Mouse (Mus musculus) hindbrain, embryonic 13.5 days (tissue): ENCODE data around the gene Cald1. TPM values are rescaled to one million over a fixed set of nuclear protein-coding genes. Genes with fewer than 3 reads are reported as not detected.

Experiments used
- ATAC-seq: fragments of 200-750 bp; cut with Nextera tagmentation; 2 replicates; pipeline ENCODE4 v1.8.0; 2017; ENCODE audit warnings: moderate TSS enrichment; ENCODE audit not compliant: low FRiP score
- H3K27ac ChIP-seq: fragments of 300-500 bp; sonication (generic); 2 replicates; pipeline ENCODE4 v1.5.1; 2015; ENCODE audit warnings: inconsistent platforms, mild to moderate bottlenecking, moderate library complexity
- H3K27me3 ChIP-seq: fragments of 300-500 bp; sonication (generic); 2 replicates; pipeline ENCODE4 v1.6.1; 2015; ENCODE audit warnings: mild to moderate bottlenecking, inconsistent platforms
- H3K36me3 ChIP-seq: fragments of 300-500 bp; sonication (generic); 2 replicates; pipeline ENCODE4 v1.6.1; 2015; ENCODE audit warnings: mild to moderate bottlenecking, inconsistent platforms
- H3K4me1 ChIP-seq: fragments of 300-500 bp; sonication (generic); replicated peaks from 2 replicates; pipeline ENCODE4 v1.6.1; 2015; ENCODE audit warnings: inconsistent platforms
- H3K4me2 ChIP-seq: fragments of 300-500 bp; sonication (generic); 2 replicates; pipeline ENCODE4 v1.6.1; 2015; ENCODE audit warnings: inconsistent platforms, mild to moderate bottlenecking, moderate library complexity
- H3K4me3 ChIP-seq: fragments of 300-500 bp; sonication (generic); 2 replicates; pipeline ENCODE4 v1.5.1; 2015; ENCODE audit warnings: mild to moderate bottlenecking, inconsistent platforms
- H3K9ac ChIP-seq: fragments of 300-500 bp; sonication (generic); 2 replicates; pipeline ENCODE4 v1.6.1; 2015; ENCODE audit warnings: mild to moderate bottlenecking, inconsistent platforms
- H3K9me3 ChIP-seq: fragments of 300-500 bp; sonication (generic); 2 replicates; pipeline ENCODE4 v1.6.1; 2016; ENCODE audit warnings: inconsistent platforms
- WGBS: fragments of 180-500 bp; shearing (Covaris S2); methylation state at CpG from one replicate; pipeline ENCODE4 v1.1.7; 2015; 5-methylcytosine and 5-hydroxymethylcytosine counted together
- polyA plus RNA-seq: library from polyadenylated mRNA; unstranded; fragments of >200 nt; fragmentation: Nextera tagmentation; extraction: Ambion mirVana; gene quantifications from 2 replicates; pipeline ENCODE4 v1.2.1, GENCODE M21; 2015

The Cald1 gene
- polyA plus RNA-seq, 1 experiment from 2014 or later: 80.0 TPM

- Histone ChIP-seq H3K4me2 (no peak overlapping the region), H3K9ac (no peak overlapping the region), H3K4me1 (peaks cover 24% of the 10 kb centered on the region), H3K27me3 (no peaks in the 10 kb centered on the region), H3K27ac (no peak overlapping the region), H3K9me3 (no peaks in the 10 kb centered on the region), H3K36me3 (no peaks in the 10 kb centered on the region), H3K4me3 (no peak overlapping the region)
- WGBS: 91% methylated on average over 15 of the region's 15 CpGs
- ATAC-seq: no peak
Observed at GRCm38 (mm10) chr6:34727316-34727983, 129.2 kb downstream of the Cald1 start.

GRCm38 (mm10) chr6:34729449-34730151 lies 131.3 kb downstream of the Cald1 start:
- Histone ChIP-seq H3K4me2 (no peak overlapping the region), H3K9me3 (no peaks in the 10 kb centered on the region), H3K4me3 (no peak overlapping the region), H3K27me3 (no peaks in the 10 kb centered on the region), H3K9ac (no peak overlapping the region), H3K4me1 (peaks cover 24% of the 10 kb centered on the region), H3K27ac (no peak overlapping the region), H3K36me3 (no peaks in the 10 kb centered on the region)
- ATAC-seq: no peak
- 86% methylated on average over 8 of the region's 8 CpGs for WGBS

DNA sequence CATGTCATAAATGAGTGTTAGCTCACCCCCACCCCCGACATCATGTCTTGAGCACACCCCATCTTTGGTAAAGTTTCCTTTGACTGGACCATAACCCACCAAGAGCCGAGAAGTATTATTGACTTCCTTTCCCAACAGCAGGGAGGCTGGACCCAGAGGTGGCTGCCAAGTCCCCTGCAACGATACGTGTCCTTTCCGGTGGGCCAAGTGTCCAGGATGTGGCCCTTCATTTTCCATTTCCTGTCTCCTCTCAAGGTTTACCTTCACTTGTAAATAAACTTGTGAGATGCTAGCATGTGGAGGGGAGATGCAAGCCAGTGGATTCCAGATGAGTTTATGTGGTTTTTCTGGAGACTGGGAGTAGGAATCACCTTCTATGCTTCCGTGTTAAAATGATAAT lies 132.7 kb downstream of the Cald1 start:
- Histone ChIP-seq H3K9me3 (no peaks in the 10 kb centered on the region), H3K9ac (no peak overlapping the region), H3K4me1 (peaks cover 24% of the 10 kb centered on the region), H3K4me2 (no peak overlapping the region), H3K36me3 (no peaks in the 10 kb centered on the region), H3K27ac (peak overlapping the region; percentile 14; the same call in 1 of the 2 replicates), H3K27me3 (no peaks in the 10 kb centered on the region), H3K4me3 (no peak overlapping the region)
- 73% methylated on average over 6 of the region's 6 CpGs for WGBS
- ATAC-seq: no peak

DNA sequence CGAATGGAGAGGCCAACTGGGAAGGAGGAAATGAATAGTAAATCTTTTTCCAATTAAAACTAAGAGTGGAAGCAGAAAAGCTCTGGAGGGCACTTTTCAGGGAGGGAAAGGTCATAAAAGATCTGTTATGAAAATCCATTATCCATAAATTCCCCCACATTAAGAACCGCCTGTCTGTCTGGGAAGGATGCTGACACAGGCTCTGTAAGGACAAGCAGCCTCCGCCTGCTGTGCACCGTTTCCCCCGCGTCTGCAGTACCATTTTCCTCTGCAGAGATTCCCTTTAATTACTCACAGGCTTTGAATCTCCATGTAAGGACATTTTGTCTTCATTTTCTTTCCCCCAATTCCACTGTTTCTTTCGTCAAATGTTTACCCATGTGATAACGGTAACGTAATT lies 133.2 kb downstream of the Cald1 start:
- 62% methylated on average over 9 of the region's 9 CpGs for WGBS
- peak; percentile 54; the same call in 1 of the 2 replicates for ATAC-seq
- Histone ChIP-seq H3K4me1 (peaks cover 22% of the 10 kb centered on the region), H3K4me2 (no peak overlapping the region), H3K9ac (no peak overlapping the region), H3K9me3 (no peaks in the 10 kb centered on the region), H3K27me3 (no peaks in the 10 kb centered on the region), H3K4me3 (no peak overlapping the region), H3K36me3 (no peaks in the 10 kb centered on the region), H3K27ac (peak overlapping the region; percentile 14; the same call in 1 of the 2 replicates)

DNA sequence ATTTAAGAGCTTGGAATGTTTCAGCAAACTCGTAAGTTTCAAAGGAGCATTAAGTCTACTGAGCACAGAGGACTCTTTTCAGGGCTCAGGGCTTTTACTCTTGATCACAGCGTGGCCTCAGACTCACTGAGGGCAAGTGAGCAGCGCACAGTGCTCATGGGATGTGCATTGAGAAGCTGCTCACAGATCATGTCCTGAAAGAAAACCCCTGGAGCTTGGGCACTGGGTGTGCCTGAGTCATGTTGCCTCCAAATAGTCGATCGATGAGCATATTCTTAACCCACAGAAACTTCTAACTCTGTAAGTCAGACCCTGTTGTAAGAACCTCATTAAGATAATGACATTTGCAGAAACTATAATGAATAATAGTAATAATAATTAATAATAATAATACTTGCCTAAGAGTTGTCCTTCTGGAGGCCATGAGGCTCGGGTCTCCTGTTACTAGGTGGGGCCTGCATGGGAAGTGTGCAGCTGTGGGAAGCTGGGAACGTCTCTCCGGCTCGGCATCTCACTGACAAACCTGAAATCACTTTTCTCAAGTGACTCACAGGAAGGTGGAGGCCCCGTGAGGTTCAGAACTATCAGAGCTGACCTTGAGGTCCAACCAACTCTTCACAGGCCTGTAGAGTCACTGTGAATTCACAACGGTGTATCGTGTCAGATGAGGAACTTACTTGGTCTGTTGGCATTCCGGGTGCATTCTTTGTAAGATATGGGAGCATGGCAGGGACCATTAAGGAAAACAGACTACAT lies 136.8 kb downstream of the Cald1 start:
- Histone ChIP-seq H3K27me3 (no peaks in the 10 kb centered on the region), H3K9me3 (no peaks in the 10 kb centered on the region), H3K9ac (no peak overlapping the region), H3K4me2 (no peak overlapping the region), H3K27ac (no peak overlapping the region), H3K36me3 (no peaks in the 10 kb centered on the region), H3K4me3 (no peak overlapping the region), H3K4me1 (peaks cover 12% of the 10 kb centered on the region; the same call in 1 of the 2 replicates)
- no peak for ATAC-seq
- WGBS: 88% methylated on average over 13 of the region's 13 CpGs

DNA sequence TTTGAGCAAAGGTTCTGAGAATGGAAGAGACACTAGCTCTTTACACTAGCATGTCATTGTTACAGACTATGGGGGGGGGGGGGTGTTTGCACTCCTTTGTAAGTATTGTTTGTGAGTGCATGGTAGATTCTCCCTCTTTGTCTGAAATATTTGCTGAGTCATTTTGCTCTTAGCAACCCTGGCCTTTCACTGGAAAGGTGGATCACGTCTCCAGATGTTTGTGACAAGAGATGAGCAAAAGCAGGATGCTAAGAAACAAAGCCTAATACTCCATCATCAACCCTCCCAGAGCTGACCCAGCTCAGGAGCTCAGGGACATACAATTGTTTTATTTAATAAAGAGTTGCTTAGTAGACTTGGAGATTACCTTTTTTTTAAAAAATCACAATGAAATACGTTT lies 138.6 kb downstream of the Cald1 start:
- WGBS: 54% methylated on average over 2 of the region's 2 CpGs
- Histone ChIP-seq H3K27me3 (no peaks in the 10 kb centered on the region), H3K4me1 (0 out of 2 replicates have a peak, but pooled peaks cover under 1% of the 10 kb centered on the region), H3K4me3 (no peak overlapping the region), H3K9me3 (no peaks in the 10 kb centered on the region), H3K27ac (no peak overlapping the region), H3K9ac (no peak overlapping the region), H3K36me3 (0 out of 2 replicates have a peak, but pooled peaks cover 2% of the 10 kb centered on the region), H3K4me2 (no peak overlapping the region)
- ATAC-seq: no peak

DNA sequence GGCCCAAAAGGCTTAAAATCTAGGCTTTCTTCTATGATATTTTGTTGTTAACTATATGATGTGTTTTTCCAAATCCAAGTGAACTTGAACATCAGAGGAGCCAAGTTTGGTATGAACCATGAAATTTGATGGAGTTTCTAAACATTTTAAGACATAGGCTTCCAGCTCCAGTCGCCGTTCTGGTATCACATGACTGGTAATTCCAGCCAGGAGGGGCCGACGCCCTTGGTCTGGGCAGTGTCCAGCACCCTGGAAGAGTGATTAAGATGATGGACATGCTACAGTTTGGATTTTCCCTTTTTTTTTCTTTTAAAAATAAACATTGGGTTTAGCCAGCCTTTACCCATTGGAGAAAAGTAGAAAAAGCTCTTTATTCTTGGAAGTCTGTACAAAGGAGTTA lies 145.6 kb downstream of the Cald1 start:
- no peak overlapping the region for H3K27ac ChIP-seq
- no peaks in the 10 kb centered on the region for H3K27me3 ChIP-seq
- WGBS: 91% methylated on average over 4 of the region's 4 CpGs
- no peaks in the 10 kb centered on the region for H3K4me1 ChIP-seq
- no peak overlapping the region for H3K4me2 ChIP-seq
- H3K9ac ChIP-seq: no peak overlapping the region
- H3K4me3 ChIP-seq: no peak overlapping the region
- no peaks in the 10 kb centered on the region for H3K9me3 ChIP-seq
- no peak for ATAC-seq
- H3K36me3 ChIP-seq: 0 out of 2 replicates have a peak, but pooled peaks cover 19% of the 10 kb centered on the region

DNA sequence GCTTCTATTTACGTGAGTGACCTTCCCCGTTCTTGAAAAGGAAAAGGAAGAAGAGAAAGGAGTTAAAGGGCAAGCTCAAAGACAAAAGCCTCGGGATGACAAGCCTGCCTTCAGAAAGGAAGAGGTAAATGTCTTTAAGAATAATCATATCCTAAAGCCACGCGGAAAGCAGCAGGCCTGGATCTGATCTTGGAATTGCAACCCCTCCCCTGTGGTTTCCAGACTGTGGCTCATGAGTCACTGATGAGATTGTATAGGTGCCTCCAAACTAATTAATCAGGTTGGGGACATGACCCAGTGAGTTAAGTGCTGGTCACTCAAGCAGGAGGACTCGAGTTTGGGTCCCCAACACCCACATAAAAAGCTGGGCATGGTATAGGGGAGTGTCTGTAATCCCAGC lies 149.5 kb downstream of the Cald1 start:
- H3K4me1 ChIP-seq: no peaks in the 10 kb centered on the region
- no peak overlapping the region for H3K4me3 ChIP-seq
- 0 out of 2 replicates have a peak, but pooled peaks cover 12% of the 10 kb centered on the region for H3K36me3 ChIP-seq
- H3K9me3 ChIP-seq: no peaks in the 10 kb centered on the region
- no peak overlapping the region for H3K4me2 ChIP-seq
- H3K27ac ChIP-seq: no peak overlapping the region
- no peaks in the 10 kb centered on the region for H3K27me3 ChIP-seq
- WGBS: 65% methylated on average over 6 of the region's 6 CpGs
- H3K9ac ChIP-seq: no peak overlapping the region
- ATAC-seq: no peak

DNA sequence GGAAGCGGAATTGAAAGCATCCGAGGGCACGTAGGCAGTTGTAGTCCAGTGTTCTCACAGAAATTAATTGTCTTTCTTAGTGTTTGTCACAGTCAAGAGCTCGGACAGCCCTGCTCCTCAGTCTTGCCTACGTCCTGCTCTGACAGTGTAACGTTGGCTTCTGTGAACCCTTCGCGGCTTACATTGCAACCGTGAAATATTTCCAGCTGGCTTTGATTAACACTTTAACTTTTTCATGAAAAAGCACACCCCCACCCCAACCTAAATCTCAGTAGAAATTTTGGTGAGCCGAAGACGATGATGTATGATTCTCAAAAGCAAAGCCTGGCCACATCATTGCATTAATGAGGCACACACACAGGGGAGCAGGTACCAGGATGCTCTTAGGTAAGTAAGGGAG lies 150.3 kb downstream of the Cald1 start:
- Histone ChIP-seq H3K27me3 (no peaks in the 10 kb centered on the region), H3K4me3 (no peak overlapping the region), H3K9ac (no peak overlapping the region), H3K27ac (no peak overlapping the region), H3K36me3 (0 out of 2 replicates have a peak, but pooled peaks cover 12% of the 10 kb centered on the region), H3K4me2 (no peak overlapping the region), H3K9me3 (no peaks in the 10 kb centered on the region), H3K4me1 (no peaks in the 10 kb centered on the region)
- no peak for ATAC-seq
- WGBS: 89% methylated on average over 11 of the region's 11 CpGs

- 92% methylated on average over 6 of the region's 6 CpGs for WGBS
- Histone ChIP-seq H3K9ac (no peak overlapping the region), H3K4me2 (no peak overlapping the region), H3K27me3 (no peaks in the 10 kb centered on the region), H3K9me3 (no peaks in the 10 kb centered on the region), H3K36me3 (0 out of 2 replicates have a peak, but pooled peaks cover 12% of the 10 kb centered on the region), H3K4me1 (no peaks in the 10 kb centered on the region), H3K27ac (no peak overlapping the region), H3K4me3 (no peak overlapping the region)
- ATAC-seq: no peak
Observed at GRCm38 (mm10) chr6:34749526-34749925, 151.2 kb downstream of the Cald1 start.

GRCm38 (mm10) chr6:34750487-34751120 lies 152.3 kb downstream of the Cald1 start:
- H3K4me3 ChIP-seq: no peak overlapping the region
- peaks cover 11% of the 10 kb centered on the region; the same call in 1 of the 2 replicates for H3K36me3 ChIP-seq
- no peak overlapping the region for H3K9ac ChIP-seq
- no peaks in the 10 kb centered on the region for H3K4me1 ChIP-seq
- H3K4me2 ChIP-seq: no peak overlapping the region
- H3K27me3 ChIP-seq: no peaks in the 10 kb centered on the region
- WGBS: 86% methylated on average over 7 of the region's 7 CpGs
- no peak overlapping the region for H3K27ac ChIP-seq
- no peaks in the 10 kb centered on the region for H3K9me3 ChIP-seq
- no peak for ATAC-seq

DNA sequence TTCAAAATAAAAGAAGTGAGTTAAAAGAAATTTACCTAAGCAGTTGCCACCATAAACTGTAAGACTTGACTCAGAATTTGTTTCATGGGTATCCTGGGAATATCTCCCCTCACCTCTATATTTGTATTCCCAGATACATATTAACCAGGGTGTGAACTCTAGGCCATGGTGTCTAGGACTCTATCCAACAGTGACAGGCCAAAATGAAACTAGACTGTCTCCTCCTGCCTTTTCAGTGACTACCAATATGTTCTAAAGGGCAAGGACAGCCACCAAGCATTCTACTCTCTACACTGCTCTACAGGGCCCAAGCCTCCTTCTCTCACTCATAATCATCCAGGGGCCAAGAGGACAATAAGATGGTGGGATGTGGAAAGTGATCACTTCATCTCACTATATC lies 153.3 kb downstream of the Cald1 start:
- Histone ChIP-seq H3K4me2 (no peak overlapping the region), H3K4me1 (no peaks in the 10 kb centered on the region), H3K36me3 (peaks cover 13% of the 10 kb centered on the region), H3K9ac (no peak overlapping the region), H3K27me3 (no peaks in the 10 kb centered on the region), H3K9me3 (no peaks in the 10 kb centered on the region), H3K27ac (no peak overlapping the region), H3K4me3 (no peak overlapping the region)
- no peak for ATAC-seq
